Mouse (Mus musculus) neural tube, embryonic 12.5 days (tissue): ENCODE measurements around the gene Hnrnpll. TPM values are rescaled to one million over a fixed set of nuclear protein-coding genes. Genes with fewer than 3 reads are reported as not detected.

Experiments
- ATAC-seq: fragments of 200-750 bp; cut with Nextera tagmentation; 2 replicates; pipeline ENCODE4 v1.8.0; 2017; ENCODE audit warnings: low read depth, mild to moderate bottlenecking, moderate TSS enrichment, moderate library complexity; ENCODE audit not compliant: low FRiP score
- H3K27ac ChIP-seq: fragments of 300-500 bp; sonication (generic); 2 replicates; pipeline ENCODE4 v1.5.1; 2016
- H3K27me3 ChIP-seq: fragments of 300-500 bp; sonication (generic); replicated peaks from 2 replicates; pipeline ENCODE4 v1.6.1; 2016; ENCODE audit warnings: mild to moderate bottlenecking
- H3K36me3 ChIP-seq: fragments of 300-500 bp; sonication (generic); 2 replicates; pipeline ENCODE4 v1.6.1; 2016; ENCODE audit warnings: mild to moderate bottlenecking
- H3K4me1 ChIP-seq: fragments of 300-500 bp; sonication (generic); 2 replicates; pipeline ENCODE4 v1.6.1; 2016
- H3K4me2 ChIP-seq: fragments of 300-500 bp; sonication (generic); replicated peaks from 2 replicates; pipeline ENCODE4 v1.6.1; 2016; ENCODE audit warnings: mild to moderate bottlenecking
- H3K4me3 ChIP-seq: fragments of 300-500 bp; sonication (generic); 2 replicates; pipeline ENCODE4 v1.5.1; 2016
- H3K9ac ChIP-seq: fragments of 300-500 bp; sonication (generic); 2 replicates; pipeline ENCODE4 v1.6.1; 2016; ENCODE audit warnings: mild to moderate bottlenecking
- H3K9me3 ChIP-seq: fragments of 300-500 bp; sonication (generic); 2 replicates; pipeline ENCODE4 v1.6.1; 2016; ENCODE audit warnings: mild to moderate bottlenecking
- WGBS: fragments of 180-500 bp; shearing (Covaris S2); methylation state at CpG from one replicate; pipeline ENCODE4 v1.1.7; 2016; 5-methylcytosine and 5-hydroxymethylcytosine counted together
- polyA plus RNA-seq: library from polyadenylated mRNA; unstranded; fragments of >200 nt; fragmentation: Nextera tagmentation; extraction: Ambion mirVana; gene quantifications from 2 replicates; pipeline ENCODE4 v1.2.1, GENCODE M21; 2016

Gene Hnrnpll
- polyA plus RNA-seq, 1 experiment from 2014 or later: 128 TPM

GRCm38 (mm10) chr17:79990161-79990560, 72.0 kb downstream of the Hnrnpll start:
- H3K9me3 ChIP-seq: no peaks in the 10 kb centered on the region

GRCm38 (mm10) chr17:79984450-79984849, 77.7 kb downstream of the Hnrnpll start:
- Histone ChIP-seq H3K4me1 (peaks cover 11% of the 10 kb centered on the region; the same call in 1 of the 2 replicates), H3K9me3 (no peaks in the 10 kb centered on the region), H3K4me2 (no peak overlapping the region), H3K36me3 (no peaks in the 10 kb centered on the region), H3K4me3 (no peak overlapping the region), H3K9ac (no peak overlapping the region), H3K27ac (no peak overlapping the region), H3K27me3 (no peaks in the 10 kb centered on the region)
- WGBS: 92% methylated on average over 7 of the region's 7 CpGs
- ATAC-seq: no peak

More at GRCm38 (mm10) chr17:79990161-79990560, 72.0 kb downstream of the Hnrnpll start:
- no peaks in the 10 kb centered on the region for H3K27me3 ChIP-seq
- no peak for ATAC-seq
- no peak overlapping the region for H3K9ac ChIP-seq
- H3K36me3 ChIP-seq: no peaks in the 10 kb centered on the region
- no peak overlapping the region for H3K4me3 ChIP-seq
- WGBS: 88% methylated on average over 7 of the region's 7 CpGs
- no peaks in the 10 kb centered on the region for H3K4me1 ChIP-seq
- H3K4me2 ChIP-seq: no peak overlapping the region
- no peak overlapping the region for H3K27ac ChIP-seq

GRCm38 (mm10) chr17:79982955-79983529, 79.1 kb downstream of the Hnrnpll start:
- no peak overlapping the region for H3K27ac ChIP-seq
- H3K27me3 ChIP-seq: no peaks in the 10 kb centered on the region
- H3K4me1 ChIP-seq: peaks cover 11% of the 10 kb centered on the region; the same call in 1 of the 2 replicates
- H3K4me2 ChIP-seq: 0 out of 2 replicates have a peak overlapping the region, but pooled peaks have one; percentile 22
- H3K4me3 ChIP-seq: no peak overlapping the region
- no peak for ATAC-seq
- no peak overlapping the region for H3K9ac ChIP-seq
- 39% methylated on average over 8 of the region's 8 CpGs for WGBS
- no peaks in the 10 kb centered on the region for H3K9me3 ChIP-seq
- H3K36me3 ChIP-seq: no peaks in the 10 kb centered on the region

- no peaks in the 10 kb centered on the region for H3K36me3 ChIP-seq
- no peak overlapping the region for H3K27ac ChIP-seq
- whole genome bisulfite sequencing: 11% methylated on average over 7 of the region's 7 CpGs
- H3K27me3 ChIP-seq: no peaks in the 10 kb centered on the region
- peaks cover 11% of the 10 kb centered on the region; the same call in 1 of the 2 replicates for H3K4me1 ChIP-seq
- ATAC-seq: no peak
- H3K9me3 ChIP-seq: no peaks in the 10 kb centered on the region
- peak overlapping the region; percentile 22; the same call in 1 of the 2 replicates for H3K4me2 ChIP-seq
- no peak overlapping the region for H3K9ac ChIP-seq
- no peak overlapping the region for H3K4me3 ChIP-seq
Observed at GRCm38 (mm10) chr17:79982548-79982947, 79.6 kb downstream of the Hnrnpll start.

- no peak for ATAC-seq
- 33% methylated on average over 12 of the region's 12 CpGs for WGBS
- Histone ChIP-seq H3K9ac (no peak overlapping the region), H3K4me1 (peaks cover 11% of the 10 kb centered on the region; the same call in 1 of the 2 replicates), H3K27ac (no peak overlapping the region), H3K4me3 (no peak overlapping the region), H3K4me2 (peak overlapping the region; percentile 22; the same call in 1 of the 2 replicates), H3K36me3 (no peaks in the 10 kb centered on the region), H3K27me3 (no peaks in the 10 kb centered on the region), H3K9me3 (no peaks in the 10 kb centered on the region)
Observed at GRCm38 (mm10) chr17:79981758-79982481, 80.2 kb downstream of the Hnrnpll start.

- no peaks in the 10 kb centered on the region for H3K36me3 ChIP-seq
- H3K27ac ChIP-seq: no peak overlapping the region
- H3K27me3 ChIP-seq: no peaks in the 10 kb centered on the region; the same call in 1 of the 2 replicates
- WGBS: 68% methylated on average over 6 of the region's 6 CpGs
- H3K4me3 ChIP-seq: no peak overlapping the region
- peaks cover 12% of the 10 kb centered on the region; the same call in 1 of the 2 replicates for H3K4me1 ChIP-seq
- H3K4me2 ChIP-seq: no peak overlapping the region
- H3K9ac ChIP-seq: no peak overlapping the region
- no peak for ATAC-seq
- H3K9me3 ChIP-seq: no peaks in the 10 kb centered on the region
Observed at GRCm38 (mm10) chr17:79981348-79981747, 80.8 kb downstream of the Hnrnpll start.

GRCm38 (mm10) chr17:79980421-79981120, 81.6 kb downstream of the Hnrnpll start:
- Histone ChIP-seq H3K27ac (no peak overlapping the region), H3K4me1 (peaks cover 17% of the 10 kb centered on the region; the same call in 1 of the 2 replicates), H3K4me3 (no peak overlapping the region), H3K4me2 (no peak overlapping the region), H3K27me3 (no peaks in the 10 kb centered on the region; the same call in 1 of the 2 replicates), H3K9me3 (no peaks in the 10 kb centered on the region), H3K9ac (no peak overlapping the region), H3K36me3 (no peaks in the 10 kb centered on the region)
- 75% methylated on average over 10 of the region's 10 CpGs for WGBS
- ATAC-seq: no peak

Other genes with a start within 250 kb of the Hnrnpll start
- 37.0 and 39.2 TPM in 2 replicates for gene Atl2, start 166.2 kb downstream of the Hnrnpll start, polyA plus RNA-seq
- gene Galm, start 65.1 kb upstream of the Hnrnpll start, polyA plus RNA-seq: 5.0 and 5.2 TPM in 2 replicates
- 600 and 615 TPM in 2 replicates for gene Srsf7, start 145.0 kb upstream of the Hnrnpll start, polyA plus RNA-seq
- gene Ttc39d, start 145.1 kb upstream of the Hnrnpll start, polyA plus RNA-seq: 0.26 TPM in 1 of 2 replicates, not detected in the other
- gene Gemin6, start 162.1 kb upstream of the Hnrnpll start, polyA plus RNA-seq: 26.0 and 27.2 TPM in 2 replicates
- 31.4 and 32.2 TPM in 2 replicates for gene Morn2, start 227.9 kb upstream of the Hnrnpll start, polyA plus RNA-seq
- 37.1 and 42.2 TPM in 2 replicates for gene Dhx57, start 228.1 kb upstream of the Hnrnpll start, polyA plus RNA-seq
- gene Arhgef33, start 245.1 kb upstream of the Hnrnpll start, polyA plus RNA-seq: 0.61 and 2.0 TPM in 2 replicates